Mouse (Mus musculus) left cerebral cortex, adult 11 months (tissue): ENCODE data around the gene Gm12355.
"Not testable (repeated sequence)": the region's sequence is repeated elsewhere in the genome, so short reads cannot be mapped to it uniquely, and the experiment has no call there.

Experiments
- DNase-seq: peaks from one replicate; pipeline ENCODE4 v3.0.0; 2022; ENCODE audit warnings: low spot score

Gene Gm12355

GRCm38 (mm10) chr11:98625611-98626410 lies at the start of gene Gm12355, which contains the start of gene Gsdma3:
TSS of gene Gm12355 (minus strand) at chr11:98625661.
TSS of gene Gsdma3 (plus strand) at chr11:98626360.
- no peak for DNase-seq

- DNase-seq: not testable (repeated sequence)
Observed at GRCm38 (mm10) chr11:98673136-98673535, 47.7 kb upstream of the Gm12355 start.

GRCm38 (mm10) chr11:98672482-98672881 lies 47.0 kb upstream of the Gm12355 start:
- no peak for DNase-seq

- DNase-seq: no peak
Observed at GRCm38 (mm10) chr11:98671857-98672256, 46.4 kb upstream of the Gm12355 start.

GRCm38 (mm10) chr11:98671284-98671815 lies 45.9 kb upstream of the Gm12355 start:
- DNase-seq: no peak

GRCm38 (mm10) chr11:98668984-98669383 lies 43.5 kb upstream of the Gm12355 start:
- DNase-seq: no peak

GRCm38 (mm10) chr11:98664091-98664490 lies 38.6 kb upstream of the Gm12355 start, which contains the start of gene Gsdma:
TSS of gene Gsdma (plus strand) at chr11:98664351.
- DNase-seq: no peak

GRCm38 (mm10) chr11:98660517-98660916 lies 35.1 kb upstream of the Gm12355 start:
- DNase-seq: peak; percentile 57

- peak; percentile 19 for DNase-seq
Observed at GRCm38 (mm10) chr11:98655076-98655475, 29.6 kb upstream of the Gm12355 start.

- DNase-seq: no peak
Observed at GRCm38 (mm10) chr11:98646459-98646858, 21.0 kb upstream of the Gm12355 start, which contains the start of gene Gsdma2. TSS of gene Gsdma2 (plus strand) at chr11:98646759.

GRCm38 (mm10) chr11:98645946-98646345 lies 20.5 kb upstream of the Gm12355 start:
- DNase-seq: no peak

- no peak for DNase-seq
Observed at GRCm38 (mm10) chr11:98644757-98645156, 19.3 kb upstream of the Gm12355 start.

- DNase-seq: no peak
Observed at GRCm38 (mm10) chr11:98640091-98640490, 14.6 kb upstream of the Gm12355 start.

- no peak for DNase-seq
Observed at GRCm38 (mm10) chr11:98637501-98637900, 12.0 kb upstream of the Gm12355 start.

- DNase-seq: not testable (repeated sequence)
Observed at GRCm38 (mm10) chr11:98635312-98635970, 10.0 kb upstream of the Gm12355 start.

GRCm38 (mm10) chr11:98630646-98631045 lies 5.2 kb upstream of the Gm12355 start:
- no peak for DNase-seq

- no peak for DNase-seq
Observed at GRCm38 (mm10) chr11:98628706-98629105, 3.2 kb upstream of the Gm12355 start.

GRCm38 (mm10) chr11:98624381-98624780 lies 1.1 kb downstream of the Gm12355 start:
- DNase-seq: not testable (repeated sequence)

GRCm38 (mm10) chr11:98623981-98624380 lies 1.5 kb downstream of the Gm12355 start:
- DNase-seq: not testable (repeated sequence)

- no peak for DNase-seq
Observed at GRCm38 (mm10) chr11:98620791-98621190, 4.7 kb downstream of the Gm12355 start.

GRCm38 (mm10) chr11:98606763-98607162 lies 18.7 kb downstream of the Gm12355 start:
- peak; percentile 31 for DNase-seq

- not testable (repeated sequence) for DNase-seq
Observed at GRCm38 (mm10) chr11:98604911-98605310, 20.6 kb downstream of the Gm12355 start.

GRCm38 (mm10) chr11:98603953-98604352 lies 21.5 kb downstream of the Gm12355 start:
- DNase-seq: no peak
